Mouse (Mus musculus) G1E (cell line): ENCODE measurements around the gene Asb15.

Experiments used
- CTCF ChIP-seq: IDR thresholded peaks from 2 replicates; pipeline ENCODE4 v1.5.1; 2012; ENCODE audit warnings: low read depth, low read length, inconsistent platforms, mixed read lengths
- GATA1 ChIP-seq: IDR thresholded peaks from 2 replicates; pipeline ENCODE4 v1.6.1; 2012; ENCODE audit warnings: borderline replicate concordance, low read length, inconsistent platforms, mixed read lengths
- POLR2AphosphoS5 ChIP-seq: IDR thresholded peaks from 2 replicates; pipeline ENCODE4 v1.6.1; 2012; ENCODE audit warnings: low read depth, low read length, inconsistent platforms; ENCODE audit not compliant: insufficient replicate concordance
- TAL1 ChIP-seq: conservative IDR thresholded peaks from 2 replicates; pipeline ENCODE4 v1.6.1; 2012; ENCODE audit warnings: low read depth, low read length, inconsistent platforms, mixed read lengths

- TF ChIP-seq CTCF (no peak), GATA1 (no peak), TAL1 (no peak), POLR2AphosphoS5 (no peak)
Measured at GRCm38 (mm10) chr6:24601668-24602067, 73.7 kb downstream of the Asb15 start.
